Mouse (Mus musculus) lung, postnatal 0 days (tissue): ENCODE data around the gene Tex12.

Experiments used
- CTCF ChIP-seq: IDR thresholded peaks from 2 replicates; pipeline ENCODE4 v1.5.1; 2016; ENCODE audit warnings: antibody characterized with exemption, mild to moderate bottlenecking
- EP300 ChIP-seq: IDR thresholded peaks from 2 replicates; pipeline ENCODE4 v1.6.1; 2016; ENCODE audit warnings: antibody characterized with exemption, mild to moderate bottlenecking, control low read depth

GRCm38 (mm10) chr9:50515462-50515861, 45.7 kb downstream of the Tex12 start:
- TF ChIP-seq CTCF, result no peak
- no peak for TF ChIP-seq EP300
